Mouse (Mus musculus): Measurements from ENCODE around the gene Ace3. TPM values are rescaled to one million over a fixed set of nuclear protein-coding genes. Genes with fewer than 3 reads are reported as not detected.

The Ace3 gene
- polyA plus RNA-seq, 1 experiment = not detected

DNA sequence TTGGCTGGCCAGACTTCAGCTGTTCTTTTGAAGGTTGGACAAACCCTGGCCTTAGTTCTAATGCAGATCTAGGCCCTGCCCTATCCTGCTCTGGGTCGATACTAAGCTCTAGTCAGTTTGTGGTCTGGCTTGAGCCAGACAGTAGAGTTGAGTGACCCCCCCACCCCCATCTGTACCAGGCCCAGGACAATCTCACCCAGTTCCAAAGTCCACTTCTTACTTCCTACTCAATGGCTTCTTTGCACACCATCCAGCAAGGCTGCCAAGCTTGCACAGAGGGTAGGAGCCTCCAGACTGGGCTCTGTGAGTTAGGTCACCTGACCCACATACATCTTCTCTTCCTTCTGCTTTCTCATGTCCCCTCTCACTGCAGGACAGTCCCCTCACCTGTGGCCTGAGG, 10.1 kb downstream of the Ace3 start:
- no peak overlapping the region for H3K4me2 ChIP-seq (ENCODE audit: low read depth)
- TF ChIP-seq SRF (IDR thresholded peaks at IDR 0.05; ENCODE audit: control insufficient read depth, insufficient read length, low read depth) (no peak), USF1 (IDR thresholded peaks at IDR 0.05; ENCODE audit: low read depth) (no peak), E2F4 (IDR thresholded peaks at IDR 0.05; ENCODE audit: insufficient read depth) (no peak), MYOG (IDR thresholded peaks at IDR 0.05; ENCODE audit: control insufficient read depth in 1 of 3, insufficient read depth in 1 of 3, insufficient read length in 2 of 3, low read depth in 2 of 3) (no peak)
- H3K79me2 ChIP-seq (ENCODE audit: control insufficient read depth, insufficient read depth) = no peaks in the 10 kb centered on the region
- no peak overlapping the region for H3ac ChIP-seq (ENCODE audit: control insufficient read depth, insufficient read length)
- H3K27me3 ChIP-seq (ENCODE audit: control insufficient read depth, insufficient read depth, insufficient read length) = peaks cover 36% of the 10 kb centered on the region
- H3K36me3 ChIP-seq (ENCODE audit: control insufficient read depth, insufficient read depth) = no peaks in the 10 kb centered on the region
- no peak overlapping the region for H3K4me3 ChIP-seq

DNA sequence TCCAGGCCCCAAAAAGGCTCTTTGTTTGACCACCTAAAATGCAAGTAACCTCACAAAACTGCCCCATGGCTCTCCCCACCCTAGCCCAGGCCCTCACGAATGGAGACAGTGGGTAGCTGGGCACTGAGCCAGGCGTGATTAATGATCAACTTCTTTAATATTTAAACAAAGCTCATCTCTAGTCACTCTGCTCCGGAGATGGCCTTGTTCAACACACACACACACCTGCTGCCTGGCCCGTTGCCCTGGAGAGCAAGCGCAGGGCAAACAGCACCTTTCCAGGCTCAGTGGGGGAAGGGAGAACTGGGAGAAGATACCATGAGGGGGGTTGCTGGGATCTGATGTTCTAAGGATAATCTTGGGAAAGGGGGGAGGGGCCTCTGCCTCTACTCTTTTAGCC, 11.5 kb downstream of the Ace3 start:
- TF ChIP-seq E2F4 (IDR thresholded peaks at IDR 0.05; ENCODE audit: insufficient read depth) (no peak), TCF12 (IDR thresholded peaks at IDR 0.05; ENCODE audit: insufficient read depth, poor library complexity, severe bottlenecking) (no peak), MYOD1 (IDR thresholded peaks at IDR 0.05; ENCODE audit: control insufficient read depth in 1 of 3, insufficient read length in 2 of 3, low read depth in 2 of 3) (no peak), USF1 (IDR thresholded peaks at IDR 0.05; ENCODE audit: low read depth) (no peak), MYOG (IDR thresholded peaks at IDR 0.05; ENCODE audit: control insufficient read depth in 1 of 3, insufficient read depth in 1 of 3, insufficient read length in 2 of 3, low read depth in 2 of 3) (no peak), MAX (IDR thresholded peaks at IDR 0.05; ENCODE audit: low read depth) (no peak), POLR2AphosphoS2 (IDR thresholded peaks at IDR 0.05; ENCODE audit: insufficient read length, low read depth) (no peak), CEBPB (IDR thresholded peaks at IDR 0.05; ENCODE audit: insufficient read depth, poor library complexity, severe bottlenecking) (no peak), POLR2A (IDR thresholded peaks at IDR 0.05; ENCODE audit: insufficient read length, low read depth) (no peak), TCF3 (IDR thresholded peaks at IDR 0.05; ENCODE audit: insufficient read length, low read depth) (no peak), SRF (IDR thresholded peaks at IDR 0.05; ENCODE audit: control insufficient read depth, insufficient read length, low read depth) (no peak), REST (IDR thresholded peaks at IDR 0.05; ENCODE audit: insufficient read depth, insufficient read length) (no peak)
- H3K36me3 ChIP-seq (ENCODE audit: control insufficient read depth, insufficient read depth) = no peaks in the 10 kb centered on the region
- peaks cover 49% of the 10 kb centered on the region for H3K27me3 ChIP-seq (ENCODE audit: control insufficient read depth, insufficient read depth, insufficient read length)
- H3K4me2 ChIP-seq (ENCODE audit: low read depth) = no peak overlapping the region
- H3K79me2 ChIP-seq (ENCODE audit: control insufficient read depth, insufficient read depth) = no peaks in the 10 kb centered on the region
- H3ac ChIP-seq (ENCODE audit: control insufficient read depth, insufficient read length) = no peak overlapping the region
- H3K4me3 ChIP-seq = no peak overlapping the region

DNA sequence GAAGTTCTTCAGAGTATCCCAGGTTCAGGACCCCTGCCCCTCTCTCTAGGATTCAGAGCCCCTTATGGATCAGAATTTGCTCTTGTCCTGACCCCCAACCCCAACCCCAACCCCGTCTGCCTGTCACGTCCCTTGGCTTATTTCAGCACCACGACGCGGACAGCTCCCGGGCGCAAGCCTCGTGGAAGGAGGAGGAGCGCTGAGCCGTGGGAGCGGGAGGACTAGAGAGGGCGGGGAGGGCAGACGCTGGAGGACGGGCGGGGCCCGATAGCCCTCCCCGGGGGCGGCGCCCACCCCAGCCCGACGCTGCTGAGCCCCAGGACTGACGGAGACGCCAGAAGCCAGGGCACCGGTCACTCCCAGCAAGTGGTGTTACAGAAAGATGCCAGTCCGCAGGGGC, 13.3 kb downstream of the Ace3 start, which contains the start of gene Kcnh6:
Gene Kcnh6, plus strand, starts transcription at position 304 of the 400 bp plus-strand sequence.
- H3K36me3 ChIP-seq (ENCODE audit: control insufficient read depth, insufficient read depth) = no peaks in the 10 kb centered on the region
- peak within 1 kb of the TSS; percentile 62 for H3K4me2 ChIP-seq (ENCODE audit: low read depth)
- no peak for TF ChIP-seq TCF3 (IDR thresholded peaks at IDR 0.05; ENCODE audit: insufficient read length, low read depth)
- TF ChIP-seq USF1 (IDR thresholded peaks at IDR 0.05; ENCODE audit: low read depth) = no peak
- no peak for TF ChIP-seq SRF (IDR thresholded peaks at IDR 0.05; ENCODE audit: control insufficient read depth, insufficient read length, low read depth)
- TF ChIP-seq MAX (IDR thresholded peaks at IDR 0.05; ENCODE audit: low read depth) = peak; percentile 14
- TF ChIP-seq MYOG (IDR thresholded peaks at IDR 0.05; ENCODE audit: control insufficient read depth in 1 of 3, insufficient read depth in 1 of 3, insufficient read length in 2 of 3, low read depth in 2 of 3) = peak in 1 of 3 experiments; percentile 5
- TF ChIP-seq REST (IDR thresholded peaks at IDR 0.05; ENCODE audit: insufficient read depth, insufficient read length) = peak; percentile 96
- no peak for TF ChIP-seq MYOD1 (IDR thresholded peaks at IDR 0.05; ENCODE audit: control insufficient read depth in 1 of 3, insufficient read length in 2 of 3, low read depth in 2 of 3)
- TF ChIP-seq TCF12 (IDR thresholded peaks at IDR 0.05; ENCODE audit: insufficient read depth, poor library complexity, severe bottlenecking) = no peak
- TF ChIP-seq POLR2A (IDR thresholded peaks at IDR 0.05; ENCODE audit: insufficient read length, low read depth) = no peak
- TF ChIP-seq POLR2AphosphoS2 (IDR thresholded peaks at IDR 0.05; ENCODE audit: insufficient read length, low read depth) = no peak
- H3ac ChIP-seq (ENCODE audit: control insufficient read depth, insufficient read length) = no peak within 1 kb of the TSS
- no peaks in the 10 kb centered on the region for H3K79me2 ChIP-seq (ENCODE audit: control insufficient read depth, insufficient read depth)
- H3K4me3 ChIP-seq = no peak within 1 kb of the TSS
- peaks cover 52% of the 10 kb centered on the region for H3K27me3 ChIP-seq (ENCODE audit: control insufficient read depth, insufficient read depth, insufficient read length)

DNA sequence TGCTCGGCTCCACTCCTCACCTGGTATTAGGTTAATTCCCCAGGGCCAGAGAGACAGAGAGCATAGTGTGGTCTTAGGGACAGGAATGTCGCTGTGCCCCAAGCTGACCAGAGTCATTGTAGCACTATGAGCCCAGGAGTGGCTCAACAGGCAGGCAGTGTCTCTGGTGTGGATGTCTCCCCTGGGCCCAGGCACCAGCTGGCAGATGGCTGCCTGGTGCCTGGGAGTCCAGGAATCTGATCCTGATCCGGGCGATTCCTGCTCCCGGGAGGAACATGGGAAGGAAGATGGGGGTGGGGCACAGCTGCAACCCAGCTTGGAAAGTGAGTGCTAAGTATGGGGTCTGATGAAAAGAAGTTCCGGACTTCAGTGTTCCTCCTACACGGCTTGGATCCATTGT, 18.2 kb downstream of the Ace3 start:
- Histone ChIP-seq H3K4me3 (no peak overlapping the region), H3ac (ENCODE audit: control insufficient read depth, insufficient read length) (no peak overlapping the region), H3K36me3 (ENCODE audit: control insufficient read depth, insufficient read depth) (no peaks in the 10 kb centered on the region), H3K27me3 (ENCODE audit: control insufficient read depth, insufficient read depth, insufficient read length) (peaks cover 76% of the 10 kb centered on the region), H3K79me2 (ENCODE audit: control insufficient read depth, insufficient read depth) (no peaks in the 10 kb centered on the region), H3K4me2 (ENCODE audit: low read depth) (no peak overlapping the region)
- TF ChIP-seq MYOG (IDR thresholded peaks at IDR 0.05; ENCODE audit: control insufficient read depth in 1 of 3, insufficient read depth in 1 of 3, insufficient read length in 2 of 3, low read depth in 2 of 3) (peak in 2 of 3 experiments; percentile 34 to 65), MAX (IDR thresholded peaks at IDR 0.05; ENCODE audit: low read depth) (no peak), SRF (IDR thresholded peaks at IDR 0.05; ENCODE audit: control insufficient read depth, insufficient read length, low read depth) (no peak), MYOD1 (IDR thresholded peaks at IDR 0.05; ENCODE audit: control insufficient read depth in 1 of 3, insufficient read length in 2 of 3, low read depth in 2 of 3) (peak in 1 of 3 experiments; percentile 38)

DNA sequence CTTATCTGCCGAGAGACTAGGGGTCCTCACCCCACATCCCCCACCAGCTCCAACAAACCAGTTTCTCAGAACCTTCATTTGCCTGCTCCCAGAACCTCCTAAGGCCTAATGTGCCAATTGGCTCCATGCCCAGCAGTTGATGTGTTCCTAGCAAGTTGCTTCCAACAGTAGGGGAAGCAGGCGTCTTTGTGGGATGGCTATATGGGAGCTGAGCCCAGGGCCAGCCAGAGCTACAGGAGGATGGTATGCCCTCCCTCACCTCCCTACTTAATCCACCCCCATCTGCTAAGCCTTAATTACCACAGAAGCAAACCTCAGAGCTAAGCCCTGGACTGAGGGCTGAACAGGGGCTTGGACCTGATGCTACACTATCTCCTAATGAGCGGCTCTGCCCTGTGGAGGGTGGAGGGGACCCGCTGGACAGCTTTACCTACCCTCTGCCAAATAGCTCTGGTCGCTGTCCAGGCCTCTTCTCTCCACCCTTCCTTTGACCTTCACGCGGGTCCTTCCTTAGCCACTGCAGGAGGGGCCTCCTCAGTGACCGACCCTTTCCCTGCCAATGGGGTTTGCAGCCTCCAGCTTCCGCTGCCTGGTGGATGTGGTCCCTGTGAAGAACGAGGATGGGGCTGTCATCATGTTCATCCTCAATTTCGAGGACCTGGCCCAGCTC, 19.2 kb downstream of the Ace3 start:
- H3ac ChIP-seq (ENCODE audit: control insufficient read depth, insufficient read length) = no peak overlapping the region
- TF ChIP-seq USF1 (IDR thresholded peaks at IDR 0.05; ENCODE audit: low read depth) (no peak), CEBPB (IDR thresholded peaks at IDR 0.05; ENCODE audit: insufficient read depth, poor library complexity, severe bottlenecking) (no peak), MYOD1 (IDR thresholded peaks at IDR 0.05; ENCODE audit: control insufficient read depth in 1 of 3, insufficient read length in 2 of 3, low read depth in 2 of 3) (no peak), MAX (IDR thresholded peaks at IDR 0.05; ENCODE audit: low read depth) (no peak), SRF (IDR thresholded peaks at IDR 0.05; ENCODE audit: control insufficient read depth, insufficient read length, low read depth) (no peak), TCF12 (IDR thresholded peaks at IDR 0.05; ENCODE audit: insufficient read depth, poor library complexity, severe bottlenecking) (no peak), TCF3 (IDR thresholded peaks at IDR 0.05; ENCODE audit: insufficient read length, low read depth) (no peak), E2F4 (IDR thresholded peaks at IDR 0.05; ENCODE audit: insufficient read depth) (no peak), POLR2A (IDR thresholded peaks at IDR 0.05; ENCODE audit: insufficient read length, low read depth) (no peak), REST (IDR thresholded peaks at IDR 0.05; ENCODE audit: insufficient read depth, insufficient read length) (no peak), MYOG (IDR thresholded peaks at IDR 0.05; ENCODE audit: control insufficient read depth in 1 of 3, insufficient read depth in 1 of 3, insufficient read length in 2 of 3, low read depth in 2 of 3) (no peak), POLR2AphosphoS2 (IDR thresholded peaks at IDR 0.05; ENCODE audit: insufficient read length, low read depth) (no peak)
- no peaks in the 10 kb centered on the region for H3K79me2 ChIP-seq (ENCODE audit: control insufficient read depth, insufficient read depth)
- H3K4me3 ChIP-seq = no peak overlapping the region
- no peaks in the 10 kb centered on the region for H3K36me3 ChIP-seq (ENCODE audit: control insufficient read depth, insufficient read depth)
- H3K4me2 ChIP-seq (ENCODE audit: low read depth) = no peak overlapping the region
- H3K27me3 ChIP-seq (ENCODE audit: control insufficient read depth, insufficient read depth, insufficient read length) = peaks cover 71% of the 10 kb centered on the region
